Mouse (Mus musculus) heart, adult 8-10 months (tissue): ENCODE results near the gene Csn1s2a. TPM values are rescaled to one million over a fixed set of nuclear protein-coding genes. Genes with fewer than 3 reads are reported as not detected.
"Not testable (repeated sequence)": the region's sequence is repeated elsewhere in the genome, so short reads cannot be mapped to it uniquely, and the experiment has no call there.

Experiments
- DNase-seq: peaks from one replicate; pipeline ENCODE4 v3.0.0; 2022; ENCODE audit warnings: low spot score
- total RNA-seq, 4 experiments: library from RNA; stranded (reverse); gene quantifications; 2 replicates each; pipeline ENCODE4 v1.2.4; 2022

Csn1s2a gene
- total RNA-seq = not detected

- no peak for DNase-seq
Observed at GRCm38 (mm10) chr5:87774267-87774666, at the start of gene Csn1s2a. Gene Csn1s2a (plus strand): TSS chr5:87774567.

- no peak for DNase-seq
Observed at GRCm38 (mm10) chr5:87734821-87735220, 39.5 kb upstream of the Csn1s2a start.

- DNase-seq = no peak
Observed at GRCm38 (mm10) chr5:87753471-87753870, 20.9 kb upstream of the Csn1s2a start.

- no peak for DNase-seq
Observed at GRCm38 (mm10) chr5:87764546-87764945, 9.8 kb upstream of the Csn1s2a start.

- DNase-seq = not testable (repeated sequence)
Observed at GRCm38 (mm10) chr5:87772151-87772550, 2.2 kb upstream of the Csn1s2a start.

- no peak for DNase-seq
Observed at GRCm38 (mm10) chr5:87782731-87783130, 8.4 kb downstream of the Csn1s2a start.

- DNase-seq = no peak
Observed at GRCm38 (mm10) chr5:87807782-87808181, 33.4 kb downstream of the Csn1s2a start, which contains the start of gene Csn1s2b. Gene Csn1s2b (plus strand): TSS chr5:87808082.

GRCm38 (mm10) chr5:87809253-87809652, 34.9 kb downstream of the Csn1s2a start:
- no peak for DNase-seq

GRCm38 (mm10) chr5:87825386-87825785, 51.0 kb downstream of the Csn1s2a start, which contains the start of gene Prr27:
Gene Prr27 (plus strand): TSS chr5:87825686.
- no peak for DNase-seq

Other genes starting within 250 kb of the Csn1s2a start
- not detected for gene Sult1b1, start 236.4 kb upstream of the Csn1s2a start, total RNA-seq
- under 1 TPM in 1 of 4 experiments, not detected in 3; 0.29 TPM for gene Sult1d1, start 205.5 kb upstream of the Csn1s2a start, total RNA-seq
- under 1 TPM in 2 of 4 experiments, not detected in 2; 0.23 to 0.25 TPM for gene Sult1e1, start 183.0 kb upstream of the Csn1s2a start, total RNA-seq
- gene Csn1s1, start 108.4 kb upstream of the Csn1s2a start, total RNA-seq = not detected
- not detected for gene Csn2, start 74.9 kb upstream of the Csn1s2a start, total RNA-seq
- gene Csn1s2b, start 33.5 kb downstream of the Csn1s2a start, total RNA-seq = not detected
- not detected for gene Prr27, start 51.1 kb downstream of the Csn1s2a start, total RNA-seq
- gene Odam, start 110.5 kb downstream of the Csn1s2a start, total RNA-seq = not detected
- gene Csn3, start 151.0 kb downstream of the Csn1s2a start, total RNA-seq = not detected
- not detected for gene 2310003L06Rik, start 194.9 kb downstream of the Csn1s2a start, total RNA-seq
- gene Gm28434, start 194.9 kb downstream of the Csn1s2a start, total RNA-seq = not detected
- gene Cabs1, start 204.9 kb downstream of the Csn1s2a start, total RNA-seq = not detected
- gene Smr3a, start 228.0 kb downstream of the Csn1s2a start, total RNA-seq = not detected